Mouse (Mus musculus) sigmoid colon, adult 10 weeks (tissue): ENCODE data around the gene Srebf1. TPM values are rescaled to one million over a fixed set of nuclear protein-coding genes. Genes with fewer than 3 reads are reported as not detected.

ENCODE experiments used
- polyA plus RNA-seq: library from polyadenylated mRNA; stranded (reverse); fragments of 350-450 nt; fragmentation: Illumina TruSeq; extraction: RNeasy Lipid Tissue Mini Kit (QIAGEN cat#74804); gene quantifications from one replicate; pipeline ENCODE4 v1.2.3, GENCODE M21; 2014; ENCODE audit warnings: low read depth, low replicate concordance

Gene Srebf1
- 0.88 TPM for polyA plus RNA-seq

DNA sequence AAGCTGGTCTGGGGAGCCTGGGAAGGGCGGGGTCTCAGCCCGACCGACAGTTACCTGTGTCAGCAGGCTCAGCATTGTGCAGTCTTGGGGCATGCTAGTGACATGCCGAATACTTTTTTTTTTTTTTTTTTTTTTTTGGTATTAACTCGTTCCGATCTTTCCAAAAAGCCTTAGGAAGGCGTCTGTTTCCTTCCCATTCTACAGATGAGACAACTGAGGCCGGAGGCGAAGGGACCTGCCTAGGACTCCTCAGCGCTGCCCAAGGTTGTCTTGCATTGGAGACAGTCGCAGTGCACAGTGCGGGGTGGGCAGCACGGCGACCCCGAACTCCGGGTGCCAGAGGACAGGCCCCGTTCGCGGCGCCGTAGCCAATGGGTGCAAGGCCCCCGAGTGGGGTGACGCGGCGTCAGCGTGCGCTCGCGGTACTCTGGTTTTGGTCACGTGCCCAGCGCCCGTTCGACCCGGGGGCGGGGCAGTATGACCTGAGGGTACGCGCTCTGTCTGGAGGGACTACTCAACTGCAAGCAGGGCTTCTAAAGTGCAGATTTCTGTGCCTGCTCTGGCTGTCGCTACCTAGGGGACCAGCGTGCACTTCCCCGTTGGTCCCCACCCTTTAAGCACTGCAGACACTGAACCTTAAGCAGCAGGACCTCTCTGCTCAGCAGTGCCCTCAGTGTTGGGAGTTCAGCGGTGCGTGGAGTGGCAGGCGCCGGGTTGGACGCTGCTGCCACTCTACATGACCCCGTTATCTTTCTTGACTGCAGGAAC lies at the start of gene Srebf1:
Gene Srebf1 (minus strand): TSS at position 113 of the 768 bp plus-strand sequence.

Other genes with a start within 250 kb of the Srebf1 start
- gene Pemt, start 176.1 kb downstream of the Srebf1 start, polyA plus RNA-seq: not detected
- 2.9 TPM for gene Rai1, start 117.6 kb downstream of the Srebf1 start, polyA plus RNA-seq
- 21.2 TPM for gene Tom1l2, start 130.3 kb upstream of the Srebf1 start, polyA plus RNA-seq
- gene Drc3, start 130.7 kb upstream of the Srebf1 start, polyA plus RNA-seq: 1.5 TPM
- 31.2 TPM for gene Gid4, start 194.6 kb upstream of the Srebf1 start, polyA plus RNA-seq
- gene Atpaf2, start 195.9 kb upstream of the Srebf1 start, polyA plus RNA-seq: 8.6 TPM
- gene Drg2, start 232.0 kb upstream of the Srebf1 start, polyA plus RNA-seq: 13.3 TPM
- gene Myo15, start 246.8 kb upstream of the Srebf1 start, polyA plus RNA-seq: 0.06 TPM